Mouse (Mus musculus) midbrain, embryonic 14.5 days (tissue): ENCODE data around the gene Tmem213. TPM values are rescaled to one million over a fixed set of nuclear protein-coding genes. Genes with fewer than 3 reads are reported as not detected.

Experiments used
- ATAC-seq: fragments of 200-750 bp; cut with Nextera tagmentation; 2 replicates; pipeline ENCODE4 v1.8.0; 2017; ENCODE audit warnings: moderate number of reproducible peaks, moderate library complexity; ENCODE audit not compliant: low FRiP score, low TSS enrichment
- DNase-seq: peaks from one replicate; pipeline ENCODE4 v3.0.0-alpha.2; 2015
- H3K27ac ChIP-seq: fragments of 300-500 bp; sonication (generic); replicated peaks from 2 replicates; pipeline ENCODE4 v1.5.1; 2014; ENCODE audit warnings: mild to moderate bottlenecking, low read depth, low read length, moderate library complexity
- H3K27me3 ChIP-seq: fragments of 300-500 bp; sonication (generic); 2 replicates; pipeline ENCODE4 v1.6.1; 2014; ENCODE audit warnings: low read length, control low read depth, mixed read lengths; ENCODE audit not compliant: control insufficient read depth, insufficient read depth
- H3K36me3 ChIP-seq: fragments of 300-500 bp; sonication (generic); 2 replicates; pipeline ENCODE4 v1.6.1; 2014; ENCODE audit warnings: low read length, control low read depth; ENCODE audit not compliant: control insufficient read depth, insufficient read depth
- H3K4me1 ChIP-seq: fragments of 300-500 bp; sonication (generic); 2 replicates; pipeline ENCODE4 v1.6.1; 2014; ENCODE audit warnings: mild to moderate bottlenecking, antibody characterized with exemption, low read length, control low read depth; ENCODE audit not compliant: control insufficient read depth, insufficient read depth
- H3K4me2 ChIP-seq: fragments of 300-500 bp; sonication (generic); 2 replicates; pipeline ENCODE4 v1.6.1; 2014; ENCODE audit warnings: mild to moderate bottlenecking, low read length, moderate library complexity
- H3K4me3 ChIP-seq: fragments of 300-500 bp; sonication (generic); replicated peaks from 2 replicates; pipeline ENCODE4 v1.5.1; 2014; ENCODE audit warnings: low read depth, low read length
- H3K9ac ChIP-seq: fragments of 300-500 bp; sonication (generic); replicated peaks from 2 replicates; pipeline ENCODE4 v1.6.1; 2014; ENCODE audit warnings: mild to moderate bottlenecking, low read length, moderate library complexity
- H3K9me3 ChIP-seq: fragments of 300-500 bp; sonication (generic); 2 replicates; pipeline ENCODE4 v1.6.1; 2016; ENCODE audit warnings: low read length, control low read depth, mixed read lengths; ENCODE audit not compliant: control insufficient read depth
- WGBS: fragments of 180-500 bp; shearing (Covaris S2); extraction: QIAGEN DNeasy Blood & Tissue Kit; methylation state at CpG from one replicate; pipeline ENCODE4 v1.1.7; 2014; 5-methylcytosine and 5-hydroxymethylcytosine counted together
- polyA plus RNA-seq: library from polyadenylated mRNA; unstranded; fragments of >200 nt; fragmentation: Nextera tagmentation; extraction: Ambion mirVana; gene quantifications from 2 replicates; pipeline ENCODE4 v1.2.1, GENCODE M21; 2014

Gene Tmem213
- polyA plus RNA-seq, 1 experiment from 2014 or later, result not detected

- Histone ChIP-seq H3K4me2 (no peak overlapping the region), H3K27me3 (no peaks in the 10 kb centered on the region), H3K27ac (no peak overlapping the region), H3K4me1 (no peaks in the 10 kb centered on the region), H3K9me3 (no peaks in the 10 kb centered on the region), H3K4me3 (no peak overlapping the region), H3K9ac (no peak overlapping the region), H3K36me3 (no peaks in the 10 kb centered on the region)
- 66% methylated on average over 4 of the region's 4 CpGs for WGBS
- no peak for ATAC-seq
- no peak for DNase-seq
Observed at GRCm38 (mm10) chr6:38080364-38080763, 28.7 kb upstream of the Tmem213 start.

DNA sequence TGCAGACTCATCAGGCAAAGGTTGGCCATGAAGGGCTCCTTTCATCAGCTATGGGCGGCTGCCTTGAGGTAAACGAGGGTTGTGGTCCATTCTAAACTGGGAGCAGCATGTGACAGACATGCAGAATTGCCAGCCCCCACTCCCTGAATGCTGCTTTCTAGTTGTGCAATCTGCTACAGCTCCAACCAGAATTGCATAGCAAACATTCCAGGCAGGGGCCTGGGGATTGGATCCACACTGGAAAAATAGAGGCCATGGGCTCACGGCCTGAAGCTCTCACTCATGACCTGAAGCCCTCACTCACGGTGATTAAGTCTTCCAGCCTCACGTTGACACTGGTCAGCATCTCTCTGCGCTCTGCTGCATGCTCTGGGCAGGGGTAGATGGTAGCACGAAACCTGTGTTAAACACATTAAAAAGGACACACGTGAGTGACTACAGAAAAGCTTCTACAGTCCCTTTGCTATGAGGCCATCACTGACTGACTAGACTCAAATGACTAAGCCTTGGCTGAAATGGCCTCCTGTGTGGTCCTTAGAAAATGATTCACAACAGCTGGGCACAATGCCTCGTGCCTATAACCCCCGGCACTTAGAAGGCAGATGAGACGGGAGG is 27.2 kb upstream of the Tmem213 start:
- no peak overlapping the region for H3K4me3 ChIP-seq
- DNase-seq, result no peak
- no peak overlapping the region for H3K9ac ChIP-seq
- H3K4me2 ChIP-seq, result no peak overlapping the region
- no peaks in the 10 kb centered on the region for H3K36me3 ChIP-seq
- H3K4me1 ChIP-seq, result no peaks in the 10 kb centered on the region
- H3K27me3 ChIP-seq, result no peaks in the 10 kb centered on the region
- no peaks in the 10 kb centered on the region for H3K9me3 ChIP-seq
- WGBS, result 59% methylated on average over 11 of the region's 11 CpGs
- no peak overlapping the region for H3K27ac ChIP-seq
- ATAC-seq, result no peak

- Histone ChIP-seq H3K27me3 (no peaks in the 10 kb centered on the region), H3K9ac (no peak overlapping the region), H3K36me3 (no peaks in the 10 kb centered on the region), H3K27ac (no peak overlapping the region), H3K4me1 (no peaks in the 10 kb centered on the region), H3K4me3 (no peak overlapping the region), H3K9me3 (no peaks in the 10 kb centered on the region), H3K4me2 (no peak overlapping the region)
- DNase-seq (no peak), ATAC-seq (no peak)
- 37% methylated on average over 4 of the region's 4 CpGs for WGBS
Observed at GRCm38 (mm10) chr6:38083204-38083603, 25.9 kb upstream of the Tmem213 start.

DNA sequence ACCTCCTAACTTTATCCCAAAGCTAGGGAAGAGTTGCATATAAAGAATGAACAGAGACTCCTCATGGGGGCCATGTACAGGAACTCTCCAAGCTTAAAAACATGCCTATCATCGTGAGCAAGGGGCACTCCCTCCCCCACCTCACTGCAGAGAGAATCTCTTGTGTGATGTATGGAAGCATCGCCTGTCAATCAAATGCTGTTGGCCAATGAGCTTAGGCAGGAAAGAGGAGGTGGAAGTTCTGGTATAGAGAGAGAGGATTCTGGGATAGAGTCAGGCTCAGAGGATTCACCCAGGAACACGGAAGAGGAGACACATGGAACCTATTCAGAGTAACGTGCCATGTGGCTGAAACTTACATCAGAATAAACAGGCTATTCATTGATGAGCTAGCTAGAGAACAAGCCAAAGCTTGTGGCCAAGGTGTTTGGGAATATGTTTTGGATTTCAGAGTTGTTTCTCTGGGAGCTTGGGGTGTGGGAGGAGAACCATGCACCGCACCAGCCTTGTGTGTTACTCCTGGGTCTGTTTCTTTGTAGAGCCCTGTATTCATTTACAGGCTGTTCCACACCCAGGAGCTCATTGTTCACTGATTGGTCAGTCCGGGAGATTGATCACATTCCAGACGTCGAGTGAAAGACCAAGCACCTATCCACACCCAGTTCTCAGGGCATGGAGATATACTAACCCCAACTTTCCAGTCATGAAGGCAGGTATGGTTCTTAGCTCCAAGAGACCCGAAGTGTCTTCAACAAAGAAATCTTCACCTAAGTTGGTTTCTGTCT is 21.6 kb upstream of the Tmem213 start:
- no peak overlapping the region for H3K4me2 ChIP-seq
- no peak for DNase-seq
- no peak overlapping the region for H3K9ac ChIP-seq
- H3K4me1 ChIP-seq, result no peaks in the 10 kb centered on the region
- H3K4me3 ChIP-seq, result no peak overlapping the region
- no peaks in the 10 kb centered on the region for H3K9me3 ChIP-seq
- H3K27ac ChIP-seq, result no peak overlapping the region
- no peaks in the 10 kb centered on the region for H3K36me3 ChIP-seq
- H3K27me3 ChIP-seq, result no peaks in the 10 kb centered on the region
- ATAC-seq, result no peak
- 88% methylated on average over 9 of the region's 9 CpGs for WGBS

DNA sequence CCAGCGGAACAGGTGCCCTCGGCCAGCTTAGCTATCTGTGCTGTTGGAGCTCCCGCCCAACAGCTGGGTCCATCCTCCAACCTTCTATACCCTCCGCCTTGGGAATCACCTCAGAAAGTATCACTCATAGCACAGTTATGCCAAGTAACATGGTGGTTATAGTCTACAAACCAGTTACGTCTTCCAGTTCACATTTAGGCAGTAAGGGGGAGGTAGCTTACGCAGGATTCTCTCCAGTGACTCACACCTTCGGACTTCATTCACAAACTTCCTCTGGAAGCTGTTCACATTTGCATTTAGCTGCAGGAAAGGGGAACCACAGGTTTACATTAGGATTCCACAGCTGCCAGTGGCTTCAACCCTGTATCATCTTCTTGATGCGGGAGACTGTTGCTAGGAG is 16.5 kb upstream of the Tmem213 start:
- Histone ChIP-seq H3K9me3 (no peaks in the 10 kb centered on the region), H3K9ac (no peak overlapping the region), H3K4me1 (no peaks in the 10 kb centered on the region), H3K4me2 (no peak overlapping the region), H3K27me3 (no peaks in the 10 kb centered on the region), H3K27ac (no peak overlapping the region), H3K36me3 (no peaks in the 10 kb centered on the region), H3K4me3 (no peak overlapping the region)
- ATAC-seq, result no peak
- no peak for DNase-seq
- WGBS, result 95% methylated on average over 8 of the region's 8 CpGs

DNA sequence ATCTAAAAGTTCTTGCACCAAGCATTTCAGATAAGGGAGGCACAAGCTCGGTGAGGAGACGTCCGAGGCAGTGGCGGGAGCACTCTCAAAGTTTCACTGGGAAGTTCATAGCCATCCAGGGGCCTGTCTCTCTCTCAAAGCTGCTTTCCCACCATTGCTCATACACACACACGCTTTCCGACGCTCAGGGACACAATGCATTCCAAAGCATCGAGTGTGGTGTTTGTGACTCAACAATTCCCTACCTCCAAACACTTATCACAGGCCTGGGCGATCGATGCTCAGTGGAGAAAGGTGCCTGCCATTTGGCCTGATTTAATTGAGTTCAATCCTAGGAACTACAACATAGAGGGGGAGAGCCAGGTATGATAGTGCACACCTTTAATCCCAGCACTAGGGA is 14.4 kb upstream of the Tmem213 start:
- H3K27me3 ChIP-seq, result no peaks in the 10 kb centered on the region
- H3K4me3 ChIP-seq, result no peak overlapping the region
- no peak overlapping the region for H3K9ac ChIP-seq
- H3K27ac ChIP-seq, result no peak overlapping the region
- no peak for ATAC-seq
- H3K9me3 ChIP-seq, result no peaks in the 10 kb centered on the region
- H3K4me1 ChIP-seq, result no peaks in the 10 kb centered on the region
- H3K36me3 ChIP-seq, result no peaks in the 10 kb centered on the region
- whole genome bisulfite sequencing, result 91% methylated on average over 10 of the region's 10 CpGs
- no peak overlapping the region for H3K4me2 ChIP-seq
- DNase-seq, result no peak

- Histone ChIP-seq H3K4me1 (no peaks in the 10 kb centered on the region), H3K4me3 (no peak overlapping the region), H3K9ac (no peak overlapping the region), H3K36me3 (no peaks in the 10 kb centered on the region), H3K9me3 (no peaks in the 10 kb centered on the region), H3K27ac (no peak overlapping the region), H3K27me3 (no peaks in the 10 kb centered on the region), H3K4me2 (no peak overlapping the region)
- DNase-seq, result no peak
- ATAC-seq, result no peak
- 70% methylated on average over 5 of the region's 5 CpGs for WGBS
Observed at GRCm38 (mm10) chr6:38096961-38097370, 12.1 kb upstream of the Tmem213 start.

DNA sequence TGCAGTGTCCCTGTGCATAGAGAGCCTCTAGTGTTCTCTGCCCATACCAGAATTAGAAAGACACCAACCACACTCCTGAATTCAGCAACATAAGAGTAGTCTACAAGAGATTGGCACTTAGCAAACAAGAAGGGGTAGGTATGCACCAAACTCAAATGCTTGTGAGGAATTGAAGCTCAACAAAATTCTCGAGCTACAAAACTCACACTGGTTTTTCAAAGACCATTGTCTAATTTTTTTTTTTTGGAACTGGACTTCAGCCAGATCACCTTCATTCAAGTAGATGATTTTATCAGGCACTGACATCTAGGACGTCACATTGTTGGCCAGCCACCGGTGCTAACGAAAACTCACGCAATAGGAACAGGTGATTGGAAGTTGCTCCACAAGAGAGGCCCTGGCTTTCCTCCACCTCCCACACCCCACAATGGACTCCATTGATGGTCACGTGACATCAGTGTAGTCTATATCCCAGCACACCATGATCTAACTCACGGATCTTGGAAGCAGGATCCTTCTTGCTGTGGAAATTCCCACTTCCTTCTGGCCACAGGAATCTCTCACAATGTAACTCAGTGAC is 6.7 kb upstream of the Tmem213 start:
- no peaks in the 10 kb centered on the region for H3K4me1 ChIP-seq
- 86% methylated on average over 7 of the region's 7 CpGs for WGBS
- DNase-seq (no peak), ATAC-seq (no peak)
- H3K27ac ChIP-seq, result no peak overlapping the region
- no peaks in the 10 kb centered on the region for H3K36me3 ChIP-seq
- no peaks in the 10 kb centered on the region for H3K9me3 ChIP-seq
- H3K4me2 ChIP-seq, result no peak overlapping the region
- H3K4me3 ChIP-seq, result no peak overlapping the region
- H3K9ac ChIP-seq, result no peak overlapping the region
- H3K27me3 ChIP-seq, result no peaks in the 10 kb centered on the region

- no peak overlapping the region for H3K9ac ChIP-seq
- no peak overlapping the region for H3K4me3 ChIP-seq
- no peaks in the 10 kb centered on the region for H3K9me3 ChIP-seq
- H3K36me3 ChIP-seq, result no peaks in the 10 kb centered on the region
- 50% methylated on average over 6 of the region's 6 CpGs for WGBS
- H3K4me1 ChIP-seq, result no peaks in the 10 kb centered on the region
- DNase-seq (no peak), ATAC-seq (no peak)
- H3K27ac ChIP-seq, result no peak overlapping the region
- H3K27me3 ChIP-seq, result no peaks in the 10 kb centered on the region
- H3K4me2 ChIP-seq, result no peak overlapping the region
Observed at GRCm38 (mm10) chr6:38103775-38104174, 5.3 kb upstream of the Tmem213 start.
